Mouse (Mus musculus) liver, embryonic 13.5 days (tissue): ENCODE measurements at regions not wholly inside any gene's neighbourhood (a gene's known extent, or its start where the extent isn't known, plus 50 kb on each side); places are given as distances from the start of the nearest gene placed in this dataset.

ENCODE experiments used
- ATAC-seq: fragments of 200-750 bp; cut with Nextera tagmentation; 2 replicates; pipeline ENCODE4 v1.8.0; 2017; ENCODE audit warnings: low read depth, mild to moderate bottlenecking, moderate number of reproducible peaks, moderate library complexity
- DNase-seq: peaks from one replicate; pipeline ENCODE4 v3.0.0; 2022
- H3K27ac ChIP-seq: fragments of 300-500 bp; sonication (generic); 2 replicates; pipeline ENCODE4 v1.5.1; 2015; ENCODE audit warnings: moderate library complexity, mild to moderate bottlenecking, inconsistent platforms
- H3K27me3 ChIP-seq: fragments of 300-500 bp; sonication (generic); 2 replicates; pipeline ENCODE4 v1.6.1; 2015; ENCODE audit warnings: mild to moderate bottlenecking, inconsistent platforms
- H3K36me3 ChIP-seq: fragments of 300-500 bp; sonication (generic); 2 replicates; pipeline ENCODE4 v1.6.1; 2015; ENCODE audit warnings: mild to moderate bottlenecking, inconsistent platforms
- H3K4me1 ChIP-seq: fragments of 300-500 bp; sonication (generic); replicated peaks from 2 replicates; pipeline ENCODE4 v1.6.1; 2015; ENCODE audit warnings: inconsistent platforms
- H3K4me2 ChIP-seq: fragments of 300-500 bp; sonication (generic); 2 replicates; pipeline ENCODE4 v1.6.1; 2015; ENCODE audit warnings: inconsistent platforms, mild to moderate bottlenecking, moderate library complexity
- H3K4me3 ChIP-seq: fragments of 300-500 bp; sonication (generic); replicated peaks from 2 replicates; pipeline ENCODE4 v1.5.1; 2015; ENCODE audit warnings: mild to moderate bottlenecking, inconsistent platforms
- H3K9ac ChIP-seq: fragments of 300-500 bp; sonication (generic); 2 replicates; pipeline ENCODE4 v1.6.1; 2015; ENCODE audit warnings: mild to moderate bottlenecking, inconsistent platforms
- H3K9me3 ChIP-seq: fragments of 300-500 bp; sonication (generic); replicated peaks from 2 replicates; pipeline ENCODE4 v1.6.1; 2016; ENCODE audit warnings: inconsistent platforms
- WGBS: fragments of 180-500 bp; shearing (Covaris S2); methylation state at CpG from one replicate; pipeline ENCODE4 v1.1.7; 2015; ENCODE audit not compliant: insufficient replicate concordance; 5-methylcytosine and 5-hydroxymethylcytosine counted together

DNA sequence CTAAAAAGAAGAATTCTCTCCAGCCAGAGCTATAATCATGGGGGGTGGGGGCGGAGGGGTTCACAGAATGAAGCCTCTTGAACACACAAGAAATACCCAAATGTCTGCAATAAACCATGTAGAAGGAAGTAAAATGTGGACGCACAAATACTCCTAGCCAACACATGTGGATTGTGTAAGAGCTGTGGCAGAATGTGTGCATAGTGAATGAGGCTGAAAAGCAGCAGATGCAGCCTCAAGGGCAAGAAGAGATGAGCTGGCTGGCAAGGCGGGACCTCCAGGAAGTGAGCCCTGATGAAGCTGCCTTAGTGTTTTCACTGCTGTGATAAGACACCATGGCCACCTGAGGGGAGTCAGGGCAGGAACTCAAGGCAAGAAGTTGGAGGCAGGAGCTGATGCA is 53.3 kb upstream of the Arhgap28 start:
- WGBS: 65% methylated on average over 3 of the region's 3 CpGs

DNA sequence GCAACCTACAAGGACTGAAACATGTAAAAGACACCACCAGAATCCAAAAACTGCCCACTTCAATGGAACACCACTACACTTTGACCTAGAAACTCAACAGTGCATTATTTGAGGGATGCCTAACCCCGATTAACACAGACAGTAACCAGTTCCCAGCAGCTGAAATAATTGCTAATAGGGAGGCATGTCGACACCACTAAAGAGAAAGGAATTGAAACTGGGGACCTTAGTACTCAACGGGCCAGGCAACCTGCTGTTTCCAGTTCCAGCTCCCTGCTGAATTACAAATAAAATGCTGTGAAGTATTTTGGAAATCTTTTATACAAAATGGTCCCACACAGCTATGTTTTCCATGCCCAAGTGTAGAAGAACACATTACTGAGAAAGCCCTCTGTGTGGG is 56.5 kb upstream of the Arhgap28 start:
- no peak overlapping the region for H3K9ac ChIP-seq
- H3K4me2 ChIP-seq: no peak overlapping the region
- H3K4me3 ChIP-seq: no peak overlapping the region
- no peak overlapping the region for H3K27ac ChIP-seq
- H3K9me3 ChIP-seq: no peaks in the 10 kb centered on the region
- DNase-seq: no peak
- H3K36me3 ChIP-seq: no peaks in the 10 kb centered on the region
- 66% methylated on average over 3 of the region's 3 CpGs for WGBS
- ATAC-seq: no peak
- no peaks in the 10 kb centered on the region for H3K4me1 ChIP-seq
- no peaks in the 10 kb centered on the region for H3K27me3 ChIP-seq

More for the DNA sequence above, 53.3 kb upstream of the Arhgap28 start:
- DNase-seq: no peak
- ATAC-seq: no peak
- Histone ChIP-seq H3K27ac (no peak overlapping the region), H3K4me3 (no peak overlapping the region), H3K9ac (no peak overlapping the region), H3K4me1 (no peaks in the 10 kb centered on the region), H3K27me3 (no peaks in the 10 kb centered on the region), H3K9me3 (no peaks in the 10 kb centered on the region), H3K36me3 (no peaks in the 10 kb centered on the region), H3K4me2 (no peak overlapping the region)

DNA sequence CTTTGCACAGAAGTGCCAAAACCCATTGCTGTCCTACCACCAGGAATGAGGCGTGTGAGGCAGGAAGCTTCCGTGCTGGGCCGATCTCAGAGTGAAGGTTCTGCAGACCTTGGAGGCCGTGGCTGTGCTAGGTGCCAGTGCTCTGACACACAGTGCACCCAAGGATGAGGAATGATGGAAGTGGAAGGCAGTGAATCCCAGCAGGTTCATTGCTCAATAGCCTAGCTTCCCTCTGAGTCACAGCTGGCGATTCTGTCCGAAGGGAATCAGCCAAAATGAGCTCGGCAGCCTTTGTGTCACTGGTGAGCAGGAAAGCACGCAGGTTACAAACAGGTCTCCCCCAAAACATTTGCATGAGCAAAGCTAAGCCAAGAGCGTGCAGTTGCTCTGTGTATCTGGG is 61.8 kb upstream of the Arhgap28 start:
- 77% methylated on average over 9 of the region's 9 CpGs for WGBS
- no peaks in the 10 kb centered on the region for H3K4me1 ChIP-seq
- H3K27me3 ChIP-seq: no peaks in the 10 kb centered on the region
- DNase-seq: no peak
- H3K9me3 ChIP-seq: no peaks in the 10 kb centered on the region
- no peak overlapping the region for H3K9ac ChIP-seq
- no peak overlapping the region for H3K27ac ChIP-seq
- ATAC-seq: no peak
- no peak overlapping the region for H3K4me3 ChIP-seq
- H3K36me3 ChIP-seq: no peaks in the 10 kb centered on the region
- H3K4me2 ChIP-seq: no peak overlapping the region

DNA sequence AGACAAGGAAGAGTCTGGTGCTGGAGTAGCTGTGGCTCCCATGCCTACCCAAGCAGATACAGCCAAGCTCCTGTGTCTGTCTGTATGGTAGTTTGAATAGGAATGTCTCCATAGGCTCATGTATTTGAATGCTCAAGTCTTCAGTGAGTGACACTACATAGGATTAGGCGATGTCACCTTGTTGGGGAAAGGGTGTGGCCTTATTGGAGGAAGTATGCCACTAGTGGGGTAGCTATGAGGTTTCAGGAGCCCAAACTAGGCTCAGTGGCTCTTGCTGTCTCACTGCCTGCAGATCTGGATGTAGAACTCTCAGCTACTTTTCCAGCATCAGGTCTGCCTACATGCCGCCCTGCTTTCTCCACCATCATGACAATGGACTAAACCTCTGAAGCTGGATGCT is 62.3 kb upstream of the Arhgap28 start:
- WGBS: 67% methylated on average over 2 of the region's 2 CpGs
- DNase-seq: no peak
- Histone ChIP-seq H3K9ac (no peak overlapping the region), H3K4me1 (no peaks in the 10 kb centered on the region), H3K27ac (no peak overlapping the region), H3K27me3 (no peaks in the 10 kb centered on the region), H3K36me3 (no peaks in the 10 kb centered on the region), H3K9me3 (no peaks in the 10 kb centered on the region), H3K4me3 (no peak overlapping the region), H3K4me2 (no peak overlapping the region)
- no peak for ATAC-seq

DNA sequence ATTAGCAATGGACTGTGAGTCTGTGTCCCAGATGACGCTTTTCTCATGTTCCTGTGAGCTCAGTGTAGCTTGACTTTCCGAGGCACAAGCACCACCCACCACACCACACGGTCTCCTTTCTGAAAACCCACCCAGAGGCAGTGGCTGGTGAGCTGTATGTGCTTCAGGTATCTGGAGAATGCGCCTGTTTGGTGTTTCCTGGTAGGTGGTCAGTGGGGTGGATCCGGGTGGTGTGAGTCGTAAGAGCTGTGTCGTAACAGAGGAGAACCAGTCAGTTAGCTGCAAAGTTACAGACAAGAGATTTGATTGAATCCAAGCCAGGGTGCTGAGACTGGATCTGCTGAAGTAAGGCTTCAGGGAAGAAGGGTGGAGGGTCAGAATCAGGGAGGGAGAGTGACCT is 65.1 kb upstream of the Arhgap28 start:
- 58% methylated on average over 7 of the region's 7 CpGs for WGBS
- Histone ChIP-seq H3K36me3 (no peaks in the 10 kb centered on the region), H3K4me1 (no peaks in the 10 kb centered on the region), H3K4me2 (no peak overlapping the region), H3K27ac (no peak overlapping the region), H3K9me3 (no peaks in the 10 kb centered on the region), H3K27me3 (no peaks in the 10 kb centered on the region), H3K9ac (no peak overlapping the region), H3K4me3 (no peak overlapping the region)
- ATAC-seq (no peak), DNase-seq (no peak)

DNA sequence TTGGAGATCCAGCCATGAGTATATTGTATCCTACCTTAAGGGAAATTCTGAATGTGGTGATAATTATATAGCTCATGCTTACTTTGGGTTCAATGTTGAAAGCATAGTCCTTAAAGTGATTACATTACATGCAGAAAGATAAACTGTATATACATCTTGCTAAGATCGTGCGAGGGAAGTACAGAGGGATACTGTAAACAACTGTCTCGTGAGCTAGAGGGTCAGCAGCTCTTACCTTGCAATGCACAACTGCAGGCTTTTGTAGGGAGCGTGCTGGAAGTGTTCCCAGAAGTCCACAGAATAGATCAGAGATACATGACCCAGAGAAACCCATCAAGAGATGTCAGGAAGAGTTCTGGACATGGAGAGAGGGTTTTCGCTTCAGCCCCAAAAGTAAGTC is 65.6 kb upstream of the Arhgap28 start:
- 60% methylated on average over 5 of the region's 5 CpGs for WGBS
- H3K27me3 ChIP-seq: no peaks in the 10 kb centered on the region
- no peaks in the 10 kb centered on the region for H3K4me1 ChIP-seq
- no peaks in the 10 kb centered on the region for H3K9me3 ChIP-seq
- ATAC-seq (no peak), DNase-seq (no peak)
- no peaks in the 10 kb centered on the region for H3K36me3 ChIP-seq
- H3K4me3 ChIP-seq: no peak overlapping the region
- no peak overlapping the region for H3K4me2 ChIP-seq
- H3K27ac ChIP-seq: no peak overlapping the region
- no peak overlapping the region for H3K9ac ChIP-seq

DNA sequence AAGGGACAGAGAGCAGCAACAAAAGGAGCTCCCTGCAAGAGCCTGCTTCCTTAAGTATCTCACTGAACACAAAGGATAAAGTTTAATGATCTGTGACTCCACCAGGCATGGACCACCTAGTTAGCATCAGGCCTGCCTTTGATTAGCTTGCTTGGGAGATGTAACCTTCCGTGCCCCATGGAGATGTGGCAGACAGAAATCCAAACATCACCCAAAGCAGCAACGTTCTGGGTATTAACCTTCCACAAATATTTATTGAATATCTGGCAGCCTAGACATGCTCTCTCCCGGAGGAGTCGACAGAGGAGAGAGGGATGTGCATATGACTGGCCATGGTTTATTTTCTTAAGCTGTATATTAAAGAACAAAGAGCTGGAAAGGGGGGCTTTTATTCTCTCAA is 67.6 kb upstream of the Arhgap28 start:
- Histone ChIP-seq H3K9ac (no peak overlapping the region), H3K4me1 (no peaks in the 10 kb centered on the region), H3K36me3 (no peaks in the 10 kb centered on the region), H3K4me3 (no peak overlapping the region), H3K4me2 (no peak overlapping the region), H3K27me3 (no peaks in the 10 kb centered on the region), H3K27ac (no peak overlapping the region), H3K9me3 (no peaks in the 10 kb centered on the region)
- WGBS: 46% methylated on average over 4 of the region's 4 CpGs
- ATAC-seq (no peak), DNase-seq (no peak)

DNA sequence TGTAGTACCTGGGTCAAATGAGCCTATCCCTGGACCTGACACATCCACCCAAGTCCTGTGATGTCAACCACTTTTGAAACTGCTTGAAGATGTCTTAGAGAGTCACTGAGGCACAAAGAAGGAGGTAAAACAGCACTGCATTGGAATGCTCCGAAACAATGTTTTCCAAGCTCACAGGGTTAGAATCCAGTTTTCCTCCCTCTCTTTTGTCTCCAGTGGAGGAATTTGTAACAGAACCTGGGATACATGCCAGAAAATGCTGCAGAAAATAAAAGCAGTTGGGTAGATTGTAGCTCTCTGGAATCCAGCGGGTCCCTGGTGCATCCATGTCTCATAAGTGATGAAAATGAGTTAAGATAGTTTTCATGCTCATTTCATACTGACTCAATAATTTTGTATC is 71.8 kb upstream of the Arhgap28 start:
- no peak overlapping the region for H3K4me3 ChIP-seq
- ATAC-seq (no peak), DNase-seq (no peak)
- H3K9me3 ChIP-seq: no peaks in the 10 kb centered on the region
- no peaks in the 10 kb centered on the region for H3K27me3 ChIP-seq
- H3K36me3 ChIP-seq: no peaks in the 10 kb centered on the region
- no peak overlapping the region for H3K4me2 ChIP-seq
- no peak overlapping the region for H3K9ac ChIP-seq
- no peak overlapping the region for H3K27ac ChIP-seq
- WGBS: 72% methylated on average over 2 of the region's 2 CpGs
- no peaks in the 10 kb centered on the region for H3K4me1 ChIP-seq

DNA sequence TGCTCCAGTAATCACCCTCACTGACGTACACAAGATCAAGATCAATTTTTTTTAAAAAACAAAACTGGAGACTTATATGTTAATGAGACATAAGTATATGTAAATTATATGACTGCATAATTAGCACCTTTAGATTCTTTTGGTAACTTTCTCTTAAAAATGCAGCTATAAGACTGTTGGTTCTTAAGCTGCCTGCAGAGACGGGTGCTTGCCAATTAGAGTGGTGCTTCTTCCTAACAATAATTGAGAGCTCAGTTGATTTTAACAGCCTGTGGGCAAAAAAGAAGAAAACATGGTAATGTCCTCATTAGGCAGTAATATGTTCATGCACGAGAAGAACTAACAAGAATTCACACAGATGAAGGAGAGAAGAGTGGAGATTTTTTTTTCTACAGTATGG is 74.8 kb upstream of the Arhgap28 start:
- H3K27ac ChIP-seq: no peak overlapping the region
- ATAC-seq (no peak), DNase-seq (no peak)
- no peaks in the 10 kb centered on the region for H3K36me3 ChIP-seq
- WGBS: 64% methylated on average over 3 of the region's 3 CpGs
- no peaks in the 10 kb centered on the region for H3K27me3 ChIP-seq
- no peak overlapping the region for H3K4me2 ChIP-seq
- no peaks in the 10 kb centered on the region for H3K9me3 ChIP-seq
- H3K4me3 ChIP-seq: no peak overlapping the region
- H3K9ac ChIP-seq: no peak overlapping the region
- no peaks in the 10 kb centered on the region for H3K4me1 ChIP-seq

DNA sequence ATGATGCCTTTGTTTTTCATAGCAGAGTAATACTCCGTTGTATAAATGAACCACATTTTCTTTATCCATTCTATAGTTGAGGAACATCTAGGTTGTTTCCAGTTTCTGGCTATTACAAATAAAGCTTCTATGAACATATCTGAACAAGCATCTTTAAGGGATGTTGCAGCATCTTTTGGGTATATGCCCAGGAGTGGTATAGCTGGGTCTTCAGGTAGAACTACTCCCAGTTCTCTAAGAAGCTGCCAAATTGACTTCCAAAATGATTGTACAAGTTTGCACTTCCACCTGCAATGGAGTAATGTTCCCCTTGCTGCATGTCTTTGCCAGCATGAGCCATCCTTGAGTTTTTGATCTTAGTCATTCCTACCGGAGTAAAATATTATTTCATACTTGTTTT is 80.5 kb upstream of the Arhgap28 start:
- H3K9ac ChIP-seq: no peak overlapping the region
- no peak overlapping the region for H3K4me3 ChIP-seq
- 70% methylated on average over 2 of the region's 2 CpGs for WGBS
- no peaks in the 10 kb centered on the region for H3K4me1 ChIP-seq
- H3K27me3 ChIP-seq: no peaks in the 10 kb centered on the region
- no peaks in the 10 kb centered on the region for H3K36me3 ChIP-seq
- H3K27ac ChIP-seq: no peak overlapping the region
- DNase-seq: no peak
- ATAC-seq: no peak
- no peaks in the 10 kb centered on the region for H3K9me3 ChIP-seq
- no peak overlapping the region for H3K4me2 ChIP-seq

DNA sequence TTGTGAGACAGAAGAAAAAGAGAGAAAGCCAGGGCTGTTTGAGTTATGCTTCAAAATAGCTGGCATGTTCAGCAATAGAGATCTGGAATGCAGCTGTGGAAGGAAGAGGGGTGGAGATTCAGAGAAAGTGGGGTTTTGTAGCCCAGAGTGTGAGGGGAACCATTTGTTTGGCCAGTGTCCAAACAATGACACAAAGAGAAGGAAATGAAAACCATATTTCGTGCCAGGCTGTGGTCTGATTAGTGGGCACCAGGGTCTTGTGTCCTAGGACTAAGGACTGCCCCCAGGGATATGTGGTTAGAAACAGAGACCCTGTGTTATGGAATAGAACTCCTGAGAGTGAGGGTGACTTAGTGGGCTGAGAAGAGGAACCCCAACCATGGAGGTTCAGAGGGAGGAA is 83.2 kb upstream of the Arhgap28 start:
- H3K27me3 ChIP-seq: no peaks in the 10 kb centered on the region
- H3K4me2 ChIP-seq: no peak overlapping the region
- 19% methylated on average over 1 of the region's 1 CpGs for WGBS
- ATAC-seq (no peak), DNase-seq (no peak)
- H3K4me1 ChIP-seq: no peaks in the 10 kb centered on the region
- H3K27ac ChIP-seq: no peak overlapping the region
- H3K36me3 ChIP-seq: no peaks in the 10 kb centered on the region
- H3K9me3 ChIP-seq: no peaks in the 10 kb centered on the region
- no peak overlapping the region for H3K4me3 ChIP-seq
- no peak overlapping the region for H3K9ac ChIP-seq

DNA sequence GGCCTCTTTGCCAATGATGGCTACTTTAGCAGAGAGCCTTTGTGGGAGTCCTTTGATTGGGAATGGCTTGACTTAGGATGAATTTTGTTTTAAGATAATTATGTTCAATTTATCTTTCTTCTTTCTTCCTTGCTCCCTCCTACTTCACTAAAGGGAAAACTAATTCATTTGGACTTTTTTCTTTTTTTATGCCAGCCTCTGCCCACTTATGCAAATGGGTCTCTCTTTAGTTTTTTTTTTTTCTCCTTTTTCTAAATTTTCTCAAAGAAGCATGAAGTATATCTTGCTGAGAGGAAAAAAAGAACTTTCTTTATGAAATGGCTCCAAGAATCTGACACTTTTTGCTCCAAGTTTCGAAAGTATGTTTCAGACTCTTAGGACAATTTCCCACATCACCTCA is 85.3 kb upstream of the Arhgap28 start:
- 64% methylated on average over 1 of the region's 1 CpGs for WGBS
- no peaks in the 10 kb centered on the region for H3K27me3 ChIP-seq
- H3K27ac ChIP-seq: no peak overlapping the region
- no peaks in the 10 kb centered on the region for H3K36me3 ChIP-seq
- H3K4me1 ChIP-seq: no peaks in the 10 kb centered on the region
- H3K9ac ChIP-seq: no peak overlapping the region
- ATAC-seq (no peak), DNase-seq (no peak)
- no peak overlapping the region for H3K4me2 ChIP-seq
- no peaks in the 10 kb centered on the region for H3K9me3 ChIP-seq
- H3K4me3 ChIP-seq: no peak overlapping the region

DNA sequence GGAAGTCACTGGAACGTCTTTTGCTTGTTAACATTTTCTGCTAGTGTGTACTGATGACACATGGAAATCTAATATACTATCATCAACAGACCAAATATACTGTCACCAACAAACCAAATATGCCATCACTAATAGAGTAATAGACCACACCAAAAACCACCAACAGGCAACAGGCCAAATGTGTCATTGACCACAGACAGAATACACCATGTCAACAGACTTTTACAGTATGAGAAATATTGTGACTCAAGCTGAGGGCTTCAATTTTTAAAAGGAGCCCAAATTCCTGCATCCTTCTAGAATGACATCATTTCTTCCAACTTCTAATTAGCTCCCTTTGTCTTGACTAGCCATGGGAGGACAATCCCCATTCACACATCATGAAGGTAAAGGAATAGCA is 85.9 kb upstream of the Arhgap28 start:
- H3K9me3 ChIP-seq: no peaks in the 10 kb centered on the region
- no peak overlapping the region for H3K4me2 ChIP-seq
- no peaks in the 10 kb centered on the region for H3K36me3 ChIP-seq
- DNase-seq (no peak), ATAC-seq (no peak)
- 40% methylated on average over 1 of the region's 1 CpGs for whole genome bisulfite sequencing
- H3K27me3 ChIP-seq: no peaks in the 10 kb centered on the region
- no peaks in the 10 kb centered on the region for H3K4me1 ChIP-seq
- H3K27ac ChIP-seq: no peak overlapping the region
- H3K9ac ChIP-seq: no peak overlapping the region
- no peak overlapping the region for H3K4me3 ChIP-seq
